Mouse (Mus musculus): ENCODE measurements around the gene Sash3.

DNA sequence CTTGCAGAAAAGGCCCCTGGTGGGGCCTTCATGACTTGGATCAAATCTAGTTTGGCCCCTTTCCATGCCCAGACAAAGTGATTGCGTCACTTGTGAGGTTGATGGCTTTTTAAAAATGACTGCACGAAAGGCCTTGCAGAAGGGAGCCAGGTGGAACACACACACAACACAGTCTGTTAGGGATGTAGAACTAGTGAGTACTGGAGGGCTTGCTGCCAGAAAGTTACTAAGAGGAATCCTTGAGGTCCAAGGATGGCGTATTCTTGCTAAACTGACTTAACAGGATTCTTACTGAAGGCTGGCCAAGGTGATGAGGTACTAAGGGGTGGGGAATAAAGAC lies 37.0 kb upstream of the Sash3 start:
- TF ChIP-seq POLR2A (IDR thresholded peaks at IDR 0.05; ENCODE audit: borderline replicate concordance, extremely low read depth, low read depth, low read length) (no peak), CTCF (IDR thresholded peaks at IDR 0.05; ENCODE audit: insufficient read depth, low read length) (no peak)

Data from lung, adult 2 months (tissue).